Mouse (Mus musculus) layer of hippocampus, postnatal 10 days (tissue): ENCODE results near the gene Dnajc10. TPM values are rescaled to one million over a fixed set of nuclear protein-coding genes. Genes with fewer than 3 reads are reported as not detected.
A peak's percentile ranks its signal among the peaks of the same experiment; 100 is the strongest.

ENCODE experiments used
- DNase-seq, 2 experiments: peaks; one replicate each; pipeline ENCODE4 v3.0.0; 2021; ENCODE audit warnings: low spot score in 2 of 2
- total RNA-seq, 2 experiments: library from RNA; stranded (reverse); gene quantifications; 2 replicates each; pipeline ENCODE4 v1.2.3; 2021

Dnajc10 gene
- total RNA-seq, 2 experiments from 2014 or later = 63.9 to 76.0 TPM

GRCm38 (mm10) chr2:80328961-80329653 is 13.8 kb downstream of the Dnajc10 start:
- DNase-seq = no peak

GRCm38 (mm10) chr2:80340537-80340936 is 25.3 kb downstream of the Dnajc10 start:
- no peak for DNase-seq

DNA sequence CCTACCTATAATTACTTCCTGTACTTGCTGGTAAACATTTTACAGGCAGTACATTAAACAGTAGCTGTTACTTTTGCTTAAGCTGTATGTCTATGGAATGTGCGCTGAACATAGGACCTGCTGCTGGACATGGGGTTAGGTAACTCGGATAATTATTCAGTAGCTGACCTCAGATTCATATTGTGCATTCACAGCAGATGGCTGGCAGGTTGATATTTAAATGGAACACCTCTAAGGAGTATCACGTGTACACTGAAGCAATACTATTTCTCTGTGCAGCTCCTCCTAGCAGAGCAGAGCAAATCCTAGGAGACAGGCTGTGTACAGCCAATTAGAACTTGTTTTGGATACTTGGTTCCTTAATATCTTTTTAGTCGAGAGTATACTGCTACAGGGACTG is 39.3 kb downstream of the Dnajc10 start:
- no peak for DNase-seq

GRCm38 (mm10) chr2:80356656-80357231 is 41.5 kb downstream of the Dnajc10 start:
- no peak for DNase-seq

DNA sequence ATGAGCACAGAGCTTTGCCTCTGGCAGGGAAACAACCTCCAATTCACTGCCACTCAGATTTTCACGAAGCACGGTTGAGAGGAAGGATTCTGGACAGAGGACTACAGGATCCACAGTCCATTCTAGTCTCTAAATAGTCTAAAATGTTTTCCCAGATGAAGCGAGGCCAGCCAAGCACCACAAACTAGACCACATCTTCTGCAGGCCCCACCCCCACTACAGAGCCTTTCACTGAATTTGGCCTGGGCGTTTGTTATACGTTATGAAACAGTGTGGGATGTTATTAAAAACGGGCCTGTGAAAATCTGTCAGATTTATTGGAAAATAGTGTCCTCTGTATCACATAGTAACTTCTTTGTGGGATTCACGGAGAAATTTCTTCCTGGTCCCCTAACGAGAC is 56.2 kb downstream of the Dnajc10 start:
- no peak for DNase-seq

DNA sequence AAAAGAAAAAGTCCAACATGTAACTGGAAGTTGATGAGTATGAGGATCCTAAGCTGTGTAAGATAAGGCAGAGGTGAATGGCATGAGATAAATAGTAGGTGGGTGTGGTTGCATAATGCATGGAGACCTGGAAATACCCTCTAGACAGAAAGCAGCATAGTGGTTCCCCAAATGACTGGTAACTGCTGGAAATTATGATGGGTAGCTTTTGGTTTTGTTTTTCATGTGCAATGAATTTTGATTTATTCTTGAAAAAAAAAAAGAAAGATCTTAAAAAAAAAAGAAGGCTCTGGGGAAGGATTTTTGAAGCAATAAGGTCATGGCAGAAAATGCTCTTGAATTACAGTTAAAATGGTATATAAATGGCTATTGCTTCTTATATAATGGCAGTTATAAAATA is 59.6 kb downstream of the Dnajc10 start:
- DNase-seq = no peak

- DNase-seq = no peak
These were observed 64.6 kb downstream of the Dnajc10 start for GRCm38 (mm10) chr2:80379848-80380247.

GRCm38 (mm10) chr2:80384447-80384846 is 69.2 kb downstream of the Dnajc10 start:
- DNase-seq = no peak

GRCm38 (mm10) chr2:80386255-80386654 is 71.0 kb downstream of the Dnajc10 start:
- DNase-seq = no peak

GRCm38 (mm10) chr2:80387668-80388067 is 72.4 kb downstream of the Dnajc10 start:
- no peak for DNase-seq

- DNase-seq = peak in 1 of 2 experiments; percentile 10
These were observed 73.1 kb downstream of the Dnajc10 start for GRCm38 (mm10) chr2:80388341-80388740.

DNA sequence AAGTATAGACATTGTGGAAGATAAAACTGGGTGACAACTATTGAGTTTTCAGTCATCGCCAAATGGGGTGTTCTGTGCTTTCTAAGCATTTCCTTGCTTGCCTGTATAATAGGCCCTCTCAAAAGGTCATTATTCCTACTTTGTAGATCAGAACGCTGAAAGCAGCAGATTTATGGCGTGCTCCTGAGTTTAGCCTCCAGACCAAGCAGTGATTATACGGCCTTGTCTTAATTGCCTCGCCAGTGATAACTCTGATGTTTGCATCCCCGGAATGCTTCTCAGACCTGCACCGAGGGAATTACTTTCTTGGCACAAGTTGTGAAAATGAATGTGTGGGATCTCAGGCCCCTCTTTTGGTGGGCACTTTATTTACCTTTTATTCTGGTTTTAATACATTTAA is 80.8 kb downstream of the Dnajc10 start:
- no peak for DNase-seq

DNA sequence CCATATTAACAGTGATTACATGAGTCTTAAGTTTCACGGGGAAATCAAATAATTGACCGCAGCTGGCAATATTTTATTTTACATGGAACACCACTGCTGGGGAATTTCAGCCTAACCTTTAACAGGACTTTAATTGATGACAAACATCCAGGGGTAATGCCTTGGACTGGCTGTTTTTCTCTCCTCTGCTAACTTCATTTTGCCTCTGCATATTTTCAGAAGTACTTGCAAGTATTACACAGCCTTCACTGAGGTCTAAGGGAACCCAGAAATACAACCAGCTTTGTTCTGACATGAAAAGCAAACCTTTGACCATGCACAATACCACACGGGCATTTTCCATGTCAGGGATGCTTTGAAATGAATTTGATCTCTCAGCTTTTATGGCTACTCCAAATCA is 81.6 kb downstream of the Dnajc10 start:
- DNase-seq = no peak

- no peak for DNase-seq
These were observed 83.4 kb downstream of the Dnajc10 start for GRCm38 (mm10) chr2:80398595-80399099.

Other genes starting within 250 kb of the Dnajc10 start
- gene Pde1a, start 186.0 kb upstream of the Dnajc10 start, total RNA-seq = 100 to 1,000 TPM; 128 to 147 TPM
- not detected for gene Prdx6b, start 23.0 kb upstream of the Dnajc10 start, total RNA-seq
- 10 to 100 TPM; 16.8 to 17.6 TPM for gene Frzb, start 132.2 kb downstream of the Dnajc10 start, total RNA-seq